Mouse (Mus musculus): ENCODE measurements around the gene Zfp341.

- no peak for TF ChIP-seq CTCF (IDR thresholded peaks at IDR 0.05; ENCODE audit: low read depth, low read length)
- no peak for TF ChIP-seq POLR2A (IDR thresholded peaks at IDR 0.05; ENCODE audit: insufficient read depth, low read length)
- no peak for TF ChIP-seq EP300 (IDR thresholded peaks at IDR 0.05; ENCODE audit: insufficient read depth, low read depth, low read length)
Observed at GRCm38 (mm10) chr2:154571976-154572375, 41.1 kb upstream of the Zfp341 start.

Measured in ES-Bruce4 (cell line).